Mouse (Mus musculus) left cerebral cortex, adult 2 months (tissue): ENCODE measurements at regions not wholly inside any gene's neighbourhood (a gene's known extent, or its start where the extent isn't known, plus 50 kb on each side); places are given as distances from the start of the nearest gene placed in this dataset.
A peak's percentile ranks its signal among the peaks of the same experiment; 100 is the strongest.

Experiments
- DNase-seq, 2 experiments: peaks; one replicate each; pipeline ENCODE4 v3.0.0; 2021 to 2022; ENCODE audit warnings: low spot score in 2 of 2, mixed read lengths in 1 of 2; ENCODE audit errors: extremely low spot score in 1 of 2
- H3K27ac ChIP-seq: fragments of 200-600 bp; 2 replicates; pipeline ENCODE4 v1.8.1; 2022
- H3K4me3 ChIP-seq: fragments of 200-600 bp; 2 replicates; pipeline ENCODE4 v1.8.1; 2022
- CTCF ChIP-seq: fragments of 200-600 bp; IDR thresholded peaks from 2 replicates; pipeline ENCODE4 v1.8.1; 2022; ENCODE audit warnings: antibody characterized with exemption, mild to moderate bottlenecking, moderate library complexity
- intact Hi-C: fragments of 180-260 bp; cut with DNase I; formaldehyde crosslinking; loops from one replicate; pipeline ENCODE4 v1.15.1; 2025

DNA sequence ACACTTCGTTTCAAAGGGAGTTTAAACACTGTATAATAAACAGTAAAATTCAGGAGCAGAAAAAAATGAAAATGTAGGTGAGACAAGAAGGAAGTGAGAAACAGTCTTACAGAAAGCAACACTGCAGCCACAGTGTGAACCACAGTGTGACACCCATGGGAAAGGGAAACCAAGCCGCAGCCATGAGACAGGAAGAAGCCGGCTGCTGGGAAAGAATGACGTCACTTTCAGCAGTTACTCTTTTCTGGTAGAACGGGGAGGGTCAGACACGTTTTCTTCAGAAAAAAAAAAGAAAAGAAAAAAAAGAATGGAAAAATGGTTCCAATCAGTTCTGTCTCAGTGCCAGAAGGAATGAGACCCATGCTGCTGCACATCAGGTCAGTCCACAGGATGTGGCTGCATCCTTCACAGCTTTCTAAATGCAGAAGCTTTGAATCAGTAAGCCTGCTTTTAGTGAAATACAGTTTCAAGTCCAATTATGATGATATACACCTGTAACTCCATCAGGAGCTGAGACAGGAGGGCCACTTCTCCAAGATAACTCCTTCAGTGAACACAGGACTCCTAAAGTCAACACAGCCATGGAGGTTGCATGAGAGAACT, 331.2 kb upstream of the Lrrc3b start:
- Histone ChIP-seq H3K27ac (no peak overlapping the region), H3K4me3 (no peak overlapping the region)
- intact Hi-C loops, result no loop called here
- no peak for DNase-seq
- TF ChIP-seq CTCF, result no peak

DNA sequence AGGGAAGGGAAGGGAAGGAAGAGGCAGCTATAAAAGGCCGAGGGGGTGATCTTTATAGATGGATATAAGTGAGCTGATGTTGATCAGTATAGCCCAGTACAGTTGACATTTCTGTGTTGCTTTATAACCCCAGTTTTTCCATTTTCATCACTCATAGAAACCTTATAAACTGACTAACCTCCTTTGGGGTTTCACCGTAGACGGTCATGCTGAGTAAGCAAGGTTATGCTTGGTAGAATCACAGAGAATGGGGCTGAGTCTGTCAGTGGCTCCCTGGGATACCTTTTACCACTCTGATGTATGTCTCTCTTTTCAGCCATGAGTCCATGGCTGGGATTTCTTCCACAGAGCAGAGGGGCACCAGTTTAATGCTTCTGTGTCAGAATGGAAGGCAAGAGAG, 345.9 kb upstream of the Lrrc3b start:
- TF ChIP-seq CTCF, result no peak
- H3K27ac ChIP-seq, result no peak overlapping the region
- no peak for DNase-seq
- intact Hi-C loops, result no loop called here
- no peak overlapping the region for H3K4me3 ChIP-seq

DNA sequence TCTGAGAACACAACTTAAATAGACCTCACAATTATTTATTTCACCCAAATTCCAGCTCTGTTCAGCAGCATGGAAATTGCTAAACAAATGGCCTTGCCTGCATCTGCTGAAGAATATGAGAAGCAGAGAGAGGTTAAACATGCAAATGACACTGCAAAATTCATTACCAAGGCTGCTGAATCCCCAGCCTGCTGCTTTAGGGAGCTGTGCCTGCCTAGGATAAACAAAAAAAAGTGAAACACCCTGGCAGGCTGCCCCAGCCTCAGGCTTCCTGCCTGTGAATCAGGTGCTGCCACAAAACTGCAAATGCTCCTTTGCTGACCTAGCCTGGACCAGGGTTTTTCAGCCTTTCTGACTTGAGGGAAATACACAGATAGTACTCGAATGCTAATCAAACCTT, 346.4 kb upstream of the Lrrc3b start:
- Histone ChIP-seq H3K4me3 (no peak overlapping the region), H3K27ac (no peak overlapping the region)
- TF ChIP-seq CTCF, result no peak
- peak in 1 of 2 experiments; percentile 12 for DNase-seq
- intact Hi-C loops, result no loop called here

DNA sequence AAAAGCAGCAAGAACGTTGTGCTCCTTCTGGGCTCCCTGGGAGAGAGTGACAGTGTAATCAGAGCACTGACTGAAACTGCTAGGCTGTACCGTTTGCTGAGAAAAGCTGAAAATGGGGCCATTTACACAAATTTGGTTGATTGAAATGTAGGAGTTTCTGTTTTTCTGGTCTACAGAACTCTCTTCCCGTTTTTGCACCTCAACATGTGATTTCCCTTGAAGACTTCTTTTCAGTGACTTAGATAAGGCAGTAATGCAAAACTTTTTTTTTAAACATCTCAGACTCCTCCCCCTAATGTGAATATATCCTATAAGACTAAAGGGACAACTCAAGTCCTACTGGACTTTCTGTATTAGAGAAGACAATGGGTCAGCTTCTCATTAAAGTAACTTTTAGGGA, 356.9 kb upstream of the Lrrc3b start:
- no peak for TF ChIP-seq CTCF
- intact Hi-C loops, result no loop called here
- Histone ChIP-seq H3K4me3 (no peak overlapping the region), H3K27ac (no peak overlapping the region)
- no peak for DNase-seq

DNA sequence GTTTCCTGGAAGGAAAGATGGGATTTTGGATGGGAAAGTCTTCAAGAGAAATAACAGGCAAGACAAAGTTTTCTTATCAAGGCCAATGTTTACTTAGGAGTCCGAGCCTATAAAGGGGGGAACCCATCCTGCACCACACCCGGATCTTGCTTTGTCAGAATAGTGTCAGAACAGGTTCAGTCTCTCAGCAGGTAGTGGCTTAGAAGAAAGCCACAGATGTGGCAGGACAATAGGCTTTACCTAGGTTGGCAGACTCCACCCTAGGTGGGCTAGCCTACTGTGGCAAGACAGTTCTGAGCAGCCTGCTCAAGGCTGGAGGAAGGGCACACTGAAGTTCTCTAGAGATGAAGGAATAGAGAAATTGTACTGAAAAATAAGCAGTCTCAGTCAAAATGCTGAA, 358.2 kb upstream of the Lrrc3b start:
- no peak for TF ChIP-seq CTCF
- DNase-seq, result no peak
- no peak overlapping the region for H3K4me3 ChIP-seq
- H3K27ac ChIP-seq, result no peak overlapping the region
- intact Hi-C loops, result no loop called here

DNA sequence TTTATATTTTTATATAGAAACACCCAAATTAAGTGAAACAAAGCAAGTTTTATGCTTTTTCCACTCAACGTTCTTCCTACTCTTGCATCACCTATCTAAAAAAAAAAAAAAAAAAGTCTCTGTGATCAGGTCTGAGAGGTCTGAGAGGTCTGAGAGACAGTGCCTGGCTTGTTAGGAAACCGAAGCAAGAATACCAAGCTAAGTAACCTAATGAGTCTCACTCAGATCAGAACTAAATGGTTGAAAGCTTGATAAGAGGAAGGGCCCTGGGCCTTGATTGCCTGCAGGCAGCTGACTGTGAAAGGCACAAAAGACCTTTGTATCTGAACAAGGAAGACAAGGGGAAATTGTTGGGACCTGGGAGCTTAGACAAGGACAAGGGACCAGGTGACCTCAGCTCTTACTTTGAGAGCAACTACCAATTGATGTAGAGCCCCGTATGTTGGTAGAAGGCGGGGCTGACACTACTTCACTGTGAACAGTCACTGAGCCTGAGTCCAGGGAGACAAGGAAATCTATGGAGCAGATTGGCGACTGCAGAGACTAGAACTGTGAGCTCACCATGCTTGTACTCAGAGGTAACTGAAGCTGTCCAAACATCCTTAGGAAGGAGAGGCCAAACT, 362.8 kb upstream of the Lrrc3b start:
- no peak overlapping the region for H3K27ac ChIP-seq

GRCm38 (mm10) chr14:15809083-15809482, 370.3 kb upstream of the Lrrc3b start:
- Histone ChIP-seq H3K27ac (no peak overlapping the region), H3K4me3 (no peak overlapping the region)
- intact Hi-C loops, result no loop called here
- no peak for TF ChIP-seq CTCF
- no peak for DNase-seq

More for the DNA sequence above, 362.8 kb upstream of the Lrrc3b start:
- DNase-seq, result no peak
- TF ChIP-seq CTCF, result no peak
- H3K4me3 ChIP-seq, result no peak overlapping the region
- intact Hi-C loops, result no loop called here

DNA sequence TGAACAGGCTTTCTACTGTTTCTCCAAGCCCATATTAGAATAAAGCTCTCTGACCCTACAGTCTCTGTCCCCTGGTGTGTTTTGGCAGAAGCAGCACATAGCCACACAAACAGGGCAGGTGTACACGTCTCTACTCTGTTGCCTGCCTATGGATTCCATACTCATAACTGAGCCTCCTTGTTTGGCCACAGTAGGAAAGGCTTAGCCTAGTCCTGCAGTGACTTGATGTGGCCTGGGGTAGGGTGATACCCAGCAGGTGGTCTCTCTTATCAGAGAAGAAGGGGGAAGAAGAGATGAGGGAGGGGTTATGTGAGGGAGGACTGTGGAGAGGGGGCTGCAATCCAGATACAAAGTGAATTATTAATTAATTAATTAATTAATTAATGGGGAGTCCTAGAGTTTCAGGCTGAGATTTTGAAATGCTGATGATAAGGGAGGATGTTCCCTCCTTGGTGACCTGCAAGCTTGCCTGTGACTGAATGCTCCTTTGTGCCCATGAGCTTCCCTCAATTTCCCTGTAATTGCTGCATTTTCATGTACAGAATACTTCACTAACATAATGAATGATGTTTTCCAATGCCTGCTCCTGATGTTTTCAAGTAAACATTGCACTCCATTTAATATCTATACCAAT, 402.7 kb upstream of the Lrrc3b start:
- intact Hi-C loops, result loop anchor here (10.0 kb wide), 1 partner anchor 167 kb away; no protein-coding TSS in a partner anchor
- TF ChIP-seq CTCF, result no peak
- Histone ChIP-seq H3K27ac (no peak overlapping the region), H3K4me3 (no peak overlapping the region)
- DNase-seq, result no peak

GRCm38 (mm10) chr14:15842024-15842599, 403.3 kb upstream of the Lrrc3b start:
- H3K4me3 ChIP-seq, result no peak overlapping the region
- H3K27ac ChIP-seq, result no peak overlapping the region
- no peak for DNase-seq
- no peak for TF ChIP-seq CTCF
- intact Hi-C loops, result loop anchor here (10.0 kb wide), 1 partner anchor 167 kb away; no protein-coding TSS in a partner anchor

- Histone ChIP-seq H3K4me3 (no peak overlapping the region), H3K27ac (no peak overlapping the region)
- no peak for TF ChIP-seq CTCF
- intact Hi-C loops, result no loop called here
- no peak for DNase-seq
Measured at GRCm38 (mm10) chr14:15868520-15868919, 380.6 kb upstream of the Ngly1 start.

DNA sequence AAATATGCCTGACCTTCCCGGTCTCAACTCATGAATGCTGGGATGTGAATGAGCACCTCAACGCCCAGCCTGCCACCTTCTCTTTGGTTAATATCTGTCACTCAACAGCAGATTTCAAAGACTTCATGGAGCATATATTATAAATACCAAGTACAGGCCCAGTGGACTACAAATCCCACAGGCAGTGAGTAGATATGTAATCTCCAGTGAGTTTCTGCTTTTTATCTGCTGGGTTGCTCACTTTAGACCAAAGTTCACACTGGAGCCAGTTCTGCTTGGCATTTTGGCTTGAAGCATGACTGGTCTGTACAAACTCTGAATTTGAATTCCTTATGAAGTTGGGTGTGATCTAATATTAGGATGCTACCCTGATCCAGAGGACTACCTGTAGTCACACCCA, 377.1 kb upstream of the Ngly1 start:
- Histone ChIP-seq H3K27ac (no peak overlapping the region), H3K4me3 (no peak overlapping the region)
- TF ChIP-seq CTCF, result no peak
- intact Hi-C loops, result no loop called here
- no peak for DNase-seq

GRCm38 (mm10) chr14:15880146-15880545, 368.9 kb upstream of the Ngly1 start:
- Histone ChIP-seq H3K27ac (no peak overlapping the region), H3K4me3 (no peak overlapping the region)
- intact Hi-C loops, result loop anchor here (5.0 kb wide), 1 partner anchor 443 kb away; the partner anchor contains the start of gene Lrrc3b
- no peak for TF ChIP-seq CTCF
- no peak for DNase-seq
